Mouse (Mus musculus): ENCODE measurements around the gene Nynrin. TPM values are rescaled to one million over a fixed set of nuclear protein-coding genes. Genes with fewer than 3 reads are reported as not detected.

Nynrin gene
- polyA plus RNA-seq, 1 experiment from 2014 or later = 11.1 TPM

Other genes starting within 250 kb of the Nynrin start
- gene Rec8, start 236.0 kb upstream of the Nynrin start, polyA plus RNA-seq (2015; fragmentation: Nextera tagmentation; extraction: Ambion mirVana) = 4.8 and 7.3 TPM in 2 replicates
- 64.8 and 70.8 TPM in 2 replicates for gene Ipo4, start 218.1 kb upstream of the Nynrin start, polyA plus RNA-seq (2015; fragmentation: Nextera tagmentation; extraction: Ambion mirVana)
- gene Gm49378, start 216.1 kb upstream of the Nynrin start, polyA plus RNA-seq (2015; fragmentation: Nextera tagmentation; extraction: Ambion mirVana) = 0.59 and 0.61 TPM in 2 replicates
- 90.8 and 99.0 TPM in 2 replicates for gene Tm9sf1, start 210.2 kb upstream of the Nynrin start, polyA plus RNA-seq (2015; fragmentation: Nextera tagmentation; extraction: Ambion mirVana)
- 0.22 and 0.45 TPM in 2 replicates for gene Tssk4, start 203.8 kb upstream of the Nynrin start, polyA plus RNA-seq (2015; fragmentation: Nextera tagmentation; extraction: Ambion mirVana)
- 93.7 and 96.5 TPM in 2 replicates for gene Mdp1, start 193.5 kb upstream of the Nynrin start, polyA plus RNA-seq (2015; fragmentation: Nextera tagmentation; extraction: Ambion mirVana)
- gene Gmpr2, start 182.1 kb upstream of the Nynrin start, polyA plus RNA-seq (2015; fragmentation: Nextera tagmentation; extraction: Ambion mirVana) = 43.0 and 43.9 TPM in 2 replicates
- gene Nedd8, start 181.9 kb upstream of the Nynrin start, polyA plus RNA-seq (2015; fragmentation: Nextera tagmentation; extraction: Ambion mirVana) = 444 and 466 TPM in 2 replicates
- gene Tinf2, start 172.2 kb upstream of the Nynrin start, polyA plus RNA-seq (2015; fragmentation: Nextera tagmentation; extraction: Ambion mirVana) = 27.5 and 30.0 TPM in 2 replicates
- gene Tgm1, start 140.1 kb upstream of the Nynrin start, polyA plus RNA-seq (2015; fragmentation: Nextera tagmentation; extraction: Ambion mirVana) = 0.45 and 0.57 TPM in 2 replicates
- 22.0 and 25.6 TPM in 2 replicates for gene Rabggta, start 131.7 kb upstream of the Nynrin start, polyA plus RNA-seq (2015; fragmentation: Nextera tagmentation; extraction: Ambion mirVana)
- gene Dhrs1, start 108.3 kb upstream of the Nynrin start, polyA plus RNA-seq (2015; fragmentation: Nextera tagmentation; extraction: Ambion mirVana) = 71.1 and 76.3 TPM in 2 replicates
- gene Nop9, start 108.3 kb upstream of the Nynrin start, polyA plus RNA-seq (2015; fragmentation: Nextera tagmentation; extraction: Ambion mirVana) = 21.5 and 22.7 TPM in 2 replicates
- gene Cideb, start 95.6 kb upstream of the Nynrin start, polyA plus RNA-seq (2015; fragmentation: Nextera tagmentation; extraction: Ambion mirVana) = 1.3 and 1.8 TPM in 2 replicates
- 0.20 and 0.32 TPM in 2 replicates for gene Ltb4r2, start 92.6 kb upstream of the Nynrin start, polyA plus RNA-seq (2015; fragmentation: Nextera tagmentation; extraction: Ambion mirVana)
- 0.59 and 0.66 TPM in 2 replicates for gene Ltb4r1, start 88.0 kb upstream of the Nynrin start, polyA plus RNA-seq (2015; fragmentation: Nextera tagmentation; extraction: Ambion mirVana)
- gene Adcy4, start 69.9 kb upstream of the Nynrin start, polyA plus RNA-seq (2015; fragmentation: Nextera tagmentation; extraction: Ambion mirVana) = 15.3 and 17.5 TPM in 2 replicates
- gene Ripk3, start 65.1 kb upstream of the Nynrin start, polyA plus RNA-seq (2015; fragmentation: Nextera tagmentation; extraction: Ambion mirVana) = 17.8 and 20.8 TPM in 2 replicates
- gene Nfatc4, start 30.9 kb upstream of the Nynrin start, polyA plus RNA-seq (2015; fragmentation: Nextera tagmentation; extraction: Ambion mirVana) = 9.7 and 14.4 TPM in 2 replicates
- gene Cbln3, start 30.4 kb downstream of the Nynrin start, polyA plus RNA-seq (2015; fragmentation: Nextera tagmentation; extraction: Ambion mirVana) = 0.59 and 0.69 TPM in 2 replicates
- gene Khnyn, start 30.9 kb downstream of the Nynrin start, polyA plus RNA-seq (2015; fragmentation: Nextera tagmentation; extraction: Ambion mirVana) = 9.8 and 11.2 TPM in 2 replicates
- 59.6 and 59.9 TPM in 2 replicates for gene Sdr39u1, start 46.3 kb downstream of the Nynrin start, polyA plus RNA-seq (2015; fragmentation: Nextera tagmentation; extraction: Ambion mirVana)
- 8.1 and 8.3 TPM in 2 replicates for gene Cma1, start 90.7 kb downstream of the Nynrin start, polyA plus RNA-seq (2015; fragmentation: Nextera tagmentation; extraction: Ambion mirVana)
- gene Cma2, start 97.0 kb downstream of the Nynrin start, polyA plus RNA-seq (2015; fragmentation: Nextera tagmentation; extraction: Ambion mirVana) = not detected in 2 replicates
- gene Mcpt1, start 164.0 kb downstream of the Nynrin start, polyA plus RNA-seq (2015; fragmentation: Nextera tagmentation; extraction: Ambion mirVana) = not detected in 2 replicates
- not detected in 2 replicates for gene Mcpt9, start 176.5 kb downstream of the Nynrin start, polyA plus RNA-seq (2015; fragmentation: Nextera tagmentation; extraction: Ambion mirVana)
- gene Mcpt2, start 188.0 kb downstream of the Nynrin start, polyA plus RNA-seq (2015; fragmentation: Nextera tagmentation; extraction: Ambion mirVana) = not detected in 2 replicates
- gene Mcpt4, start 208.3 kb downstream of the Nynrin start, polyA plus RNA-seq (2015; fragmentation: Nextera tagmentation; extraction: Ambion mirVana) = 0.54 and 0.55 TPM in 2 replicates
- gene Mcpt8, start 231.3 kb downstream of the Nynrin start, polyA plus RNA-seq (2015; fragmentation: Nextera tagmentation; extraction: Ambion mirVana) = 0.16 and 0.41 TPM in 2 replicates
- 0.20 and 0.51 TPM in 2 replicates for gene Ctsg, start 248.6 kb downstream of the Nynrin start, polyA plus RNA-seq (2015; fragmentation: Nextera tagmentation; extraction: Ambion mirVana)